Mouse (Mus musculus) MEL (cell line): ENCODE results near the gene Il33. TPM values are rescaled to one million over a fixed set of nuclear protein-coding genes. Genes with fewer than 3 reads are reported as not detected.

ENCODE experiments used
- DNase-seq: peaks from one replicate; pipeline ENCODE4 v3.0.0; 2011; ENCODE audit warnings: low read depth, low spot score
- H3K27ac ChIP-seq: 2 replicates; pipeline ENCODE4 v1.5.1; 2012; ENCODE audit warnings: low read depth, mild to moderate bottlenecking, control low read depth, low read length, moderate library complexity; ENCODE audit not compliant: control insufficient read depth
- H3K27me3 ChIP-seq, 2 experiments: fragments of 150-350 bp in 1 of 2; sonication (generic) in 1 of 2; 2 replicates each; pipeline ENCODE4 v1.6.1; 2012; ENCODE audit warnings: low read length in 2 of 2, mild to moderate bottlenecking in 2 of 2, improper control_type of control experiment in 1 of 2, moderate library complexity in 1 of 2; ENCODE audit not compliant: insufficient read depth in 2 of 2, control insufficient read depth in 1 of 2
- H3K36me3 ChIP-seq, 2 experiments: 2 replicates each; pipeline ENCODE4 v1.6.1; 2012 to 2014; ENCODE audit warnings: low read length in 2 of 2, improper control_type of control experiment in 1 of 2, inconsistent platforms in 1 of 2, mild to moderate bottlenecking in 1 of 2; ENCODE audit not compliant: insufficient read depth in 2 of 2, control insufficient read depth in 1 of 2
- H3K4me1 ChIP-seq, 2 experiments: fragments of 150-350 bp in 1 of 2; sonication (generic) in 1 of 2; 2 replicates each; pipeline ENCODE4 v1.6.1; 2012; ENCODE audit warnings: low read length in 2 of 2, improper control_type of control experiment in 1 of 2, mild to moderate bottlenecking in 1 of 2; ENCODE audit not compliant: insufficient read depth in 2 of 2, control insufficient read depth in 1 of 2
- H3K4me3 ChIP-seq, 2 experiments: fragments of 150-350 bp in 1 of 2; sonication (generic) in 1 of 2; 2 replicates each; pipeline ENCODE4 v1.5.1; 2012; ENCODE audit warnings: low read depth in 2 of 2, low read length in 2 of 2, mild to moderate bottlenecking in 2 of 2, moderate library complexity in 2 of 2, control low read depth in 1 of 2, improper control_type of control experiment in 1 of 2; ENCODE audit not compliant: control insufficient read depth in 1 of 2, insufficient read depth in 1 of 2
- H3K79me2 ChIP-seq: 2 replicates; pipeline ENCODE4 v1.6.1; 2012; ENCODE audit warnings: mild to moderate bottlenecking, low read length, moderate library complexity; ENCODE audit not compliant: control insufficient read depth, poor library complexity, insufficient read depth
- H3K9ac ChIP-seq: 2 replicates; pipeline ENCODE4 v1.6.1; 2012; ENCODE audit warnings: low read depth, mild to moderate bottlenecking, control low read depth, low read length, moderate library complexity; ENCODE audit not compliant: control insufficient read depth, poor library complexity, severe bottlenecking
- H3K9me3 ChIP-seq: fragments of 150-350 bp; sonication (generic); replicated peaks from 2 replicates; pipeline ENCODE4 v1.6.1; 2012; ENCODE audit warnings: mild to moderate bottlenecking, low read length, improper control_type of control experiment, moderate library complexity; ENCODE audit not compliant: insufficient read depth
- BHLHE40 ChIP-seq: IDR thresholded peaks from 2 replicates; pipeline ENCODE4 v1.6.1; 2012; ENCODE audit warnings: low read depth, mild to moderate bottlenecking, inconsistent platforms, low read length, improper control_type of control experiment, borderline replicate concordance
- CHD2 ChIP-seq: IDR thresholded peaks from 2 replicates; pipeline ENCODE4 v1.6.1; 2011; ENCODE audit warnings: low read length, improper control_type of control experiment
- CTCF ChIP-seq, 3 experiments: IDR thresholded peaks in 2 of 3; conservative IDR thresholded peaks in 1 of 3; 2 replicates each; pipeline ENCODE4 v1.5.1; 2011 to 2012; ENCODE audit warnings: low read length in 3 of 3, low read depth in 2 of 3, mild to moderate bottlenecking in 2 of 3, improper control_type of control experiment in 1 of 3, inconsistent platforms in 1 of 3, mixed read lengths in 1 of 3, moderate library complexity in 1 of 3; ENCODE audit not compliant: control insufficient read depth in 1 of 3, insufficient read depth in 1 of 3, poor library complexity in 1 of 3, severe bottlenecking in 1 of 3
- GABPA ChIP-seq: IDR thresholded peaks from 2 replicates; pipeline ENCODE4 v1.6.1; 2012; ENCODE audit warnings: low read depth, mild to moderate bottlenecking, inconsistent platforms, low read length, improper control_type of control experiment, moderate library complexity
- KAT2A ChIP-seq: conservative IDR thresholded peaks from 2 replicates; pipeline ENCODE4 v1.6.1; 2012; ENCODE audit warnings: low read depth, low read length, improper control_type of control experiment, inconsistent platforms
- MAX ChIP-seq: IDR thresholded peaks from 2 replicates; pipeline ENCODE4 v1.6.1; 2011; ENCODE audit warnings: low read length, improper control_type of control experiment
- MXI1 ChIP-seq: IDR thresholded peaks from 2 replicates; pipeline ENCODE4 v1.6.1; 2011; ENCODE audit warnings: mild to moderate bottlenecking, low read depth, low read length, improper control_type of control experiment
- MYC ChIP-seq: IDR thresholded peaks from 2 replicates; pipeline ENCODE4 v1.6.1; 2011; ENCODE audit warnings: low read depth, mild to moderate bottlenecking, low read length, improper control_type of control experiment, moderate library complexity
- NRF1 ChIP-seq: IDR thresholded peaks from 2 replicates; pipeline ENCODE4 v1.6.1; 2014; ENCODE audit warnings: low read depth, mild to moderate bottlenecking, inconsistent platforms, low read length, improper control_type of control experiment, moderate library complexity; ENCODE audit not compliant: poor library complexity, insufficient read depth, severe bottlenecking
- RCOR1 ChIP-seq: IDR thresholded peaks from 2 replicates; pipeline ENCODE4 v1.6.1; 2012; ENCODE audit warnings: low read depth, mild to moderate bottlenecking, inconsistent platforms, low read length, improper control_type of control experiment
- SIN3A ChIP-seq: IDR thresholded peaks from 2 replicates; pipeline ENCODE4 v1.6.1; 2012; ENCODE audit warnings: low read length, improper control_type of control experiment, inconsistent platforms
- TCF12 ChIP-seq: IDR thresholded peaks from 2 replicates; pipeline ENCODE4 v1.6.1; 2014; ENCODE audit warnings: low read depth, mild to moderate bottlenecking, inconsistent platforms, low read length, improper control_type of control experiment, moderate library complexity
- UBTF ChIP-seq: IDR thresholded peaks from 2 replicates; pipeline ENCODE4 v1.6.1; 2012; ENCODE audit warnings: low read depth, mild to moderate bottlenecking, inconsistent platforms, low read length, improper control_type of control experiment, moderate library complexity, borderline replicate concordance; ENCODE audit not compliant: insufficient read depth
- USF2 ChIP-seq, 2 experiments: IDR thresholded peaks; 2 replicates each; pipeline ENCODE4 v1.6.1; 2011 to 2012; ENCODE audit warnings: improper control_type of control experiment in 2 of 2, low read length in 2 of 2, borderline replicate concordance in 1 of 2, inconsistent platforms in 1 of 2, low read depth in 1 of 2, mild to moderate bottlenecking in 1 of 2; ENCODE audit not compliant: insufficient read depth in 1 of 2
- ZKSCAN1 ChIP-seq: IDR thresholded peaks from 2 replicates; pipeline ENCODE4 v1.6.1; 2012; ENCODE audit warnings: low read depth, mild to moderate bottlenecking, inconsistent platforms, low read length, improper control_type of control experiment, moderate library complexity
- ZNF384 ChIP-seq: IDR thresholded peaks from 2 replicates; pipeline ENCODE4 v1.6.1; 2012; ENCODE audit warnings: low read depth, mild to moderate bottlenecking, inconsistent platforms, low read length, improper control_type of control experiment
- polyA plus RNA-seq, 2 experiments: library from polyadenylated mRNA; stranded (reverse) in 1 of 2; unstranded in 1 of 2; fragments of >175 nt in 1 of 2; fragments of >200 nt in 1 of 2; gene quantifications; 2 replicates each; pipeline versions ENCODE4 v1.2.1 to v1.2.4; 2012; ENCODE audit warnings: low replicate concordance in 2 of 2, low read depth in 1 of 2; ENCODE audit not compliant: insufficient read length in 2 of 2, insufficient read depth in 1 of 2, missing spikeins in 1 of 2
- total RNA-seq: library from RNA; depleted of rRNA; stranded (reverse); fragments of 300-350 nt; gene quantifications from 2 replicates; pipeline ENCODE4 v1.2.3, GENCODE M21; 2012

Il33 gene
- total and polyA plus RNA-seq, 3 experiments, result 0.17 TPM; not detected in 2

DNA sequence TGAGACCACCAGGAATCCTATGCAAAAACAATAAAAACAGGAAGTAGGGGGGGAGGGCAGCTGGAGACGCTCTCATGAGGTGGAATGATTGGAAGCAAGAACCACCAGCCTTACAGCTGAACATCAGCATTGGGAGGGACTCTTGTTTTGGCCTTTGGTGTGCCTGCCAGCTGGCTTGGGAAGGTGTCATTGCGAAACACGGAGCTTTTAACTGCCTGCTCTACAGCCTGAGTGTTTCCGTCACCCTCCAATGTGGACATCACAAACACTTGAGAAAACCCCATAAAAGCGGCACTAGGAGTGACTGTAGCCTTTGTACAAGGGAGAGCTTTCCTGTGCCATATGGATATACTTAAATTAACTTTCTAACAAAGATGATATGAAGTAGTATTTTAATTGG is 5.4 kb downstream of the Il33 start:
- H3K9ac ChIP-seq, result no peak overlapping the region
- H3K4me3 ChIP-seq, result no peak overlapping the region
- no peaks in the 10 kb centered on the region for H3K9me3 ChIP-seq
- TF ChIP-seq TCF12 (no peak), SIN3A (no peak), BHLHE40 (no peak), MXI1 (no peak), USF2 (IDR thresholded peaks at IDR 0.05; ENCODE audit: borderline replicate concordance in 1 of 2, insufficient read depth in 1 of 2, low read depth in 1 of 2, low read length in 2 of 2) (no peak), MAX (no peak), GABPA (no peak), CHD2 (no peak), ZKSCAN1 (no peak), UBTF (no peak), KAT2A (no peak), RCOR1 (no peak), MYC (no peak), NRF1 (no peak)
- peaks cover 4 to 11% of the 10 kb centered on the region in 2 experiments for H3K27me3 ChIP-seq
- H3K27ac ChIP-seq, result no peak overlapping the region
- no peaks in the 10 kb centered on the region for H3K4me1 ChIP-seq
- H3K79me2 ChIP-seq, result no peaks in the 10 kb centered on the region
- no peak for DNase-seq
- no peaks in the 10 kb centered on the region for H3K36me3 ChIP-seq

- Histone ChIP-seq H3K79me2 (no peaks in the 10 kb centered on the region), H3K4me3 (no peak overlapping the region), H3K36me3 (no peaks in the 10 kb centered on the region), H3K9me3 (no peaks in the 10 kb centered on the region), H3K9ac (no peak overlapping the region), H3K27me3 (peaks cover 2 to 8% of the 10 kb centered on the region in 2 experiments; a peak in 2 of 4 replicates), H3K4me1 (no peaks in the 10 kb centered on the region), H3K27ac (no peak overlapping the region)
- DNase-seq, result no peak
- no peak for TF ChIP-seq CTCF (IDR thresholded peaks at IDR 0.05 in 2 of 3, conservative IDR thresholded peaks at IDR 0.05 in 1 of 3; ENCODE audit: control insufficient read depth in 1 of 3, insufficient read depth in 1 of 3, low read depth in 2 of 3, low read length in 3 of 3, poor library complexity in 1 of 3, severe bottlenecking in 1 of 3)
- no peak for TF ChIP-seq MYC
- TF ChIP-seq ZNF384, result no peak
Measured at GRCm38 (mm10) chr19:29937445-29937844, 12.5 kb downstream of the Il33 start.
